Mouse (Mus musculus) megakaryocyte, embryonic 14.5 days (primary cell): ENCODE data around the gene Ace3. TPM values are rescaled to one million over a fixed set of nuclear protein-coding genes. Genes with fewer than 3 reads are reported as not detected.

Source experiments
- H3K27me3 ChIP-seq: replicated peaks from 2 replicates; pipeline ENCODE3; 2012; ENCODE audit warnings: inconsistent platforms
- H3K36me3 ChIP-seq: replicated peaks from 2 replicates; pipeline ENCODE3; 2012; ENCODE audit warnings: low read length, inconsistent platforms, mixed read lengths
- H3K4me1 ChIP-seq: 2 replicates; pipeline ENCODE4 v1.6.1; 2012; ENCODE audit warnings: inconsistent platforms
- H3K4me3 ChIP-seq: replicated peaks from 2 replicates; pipeline ENCODE3; 2012; ENCODE audit warnings: moderate library complexity, mild to moderate bottlenecking, inconsistent platforms
- H3K9me3 ChIP-seq: 2 replicates; pipeline ENCODE4 v1.6.1; 2012; ENCODE audit warnings: inconsistent platforms
- FLI1 ChIP-seq: IDR thresholded peaks from 2 replicates; pipeline ENCODE4 v1.6.1; 2012; ENCODE audit warnings: low read length, inconsistent platforms, mixed read lengths
- GATA1 ChIP-seq: IDR thresholded peaks from 3 replicates; pipeline ENCODE4 v1.6.1; 2012; ENCODE audit warnings: mixed read lengths, low read length, inconsistent platforms, borderline replicate concordance
- polyA plus RNA-seq: library from polyadenylated mRNA; stranded (reverse); fragments of >175 nt; gene quantifications from 2 replicates; pipeline ENCODE4 v1.2.3, GENCODE M21; 2012; ENCODE audit warnings: low replicate concordance; ENCODE audit not compliant: insufficient read depth

Gene Ace3
- polyA plus RNA-seq, 1 experiment = not detected

DNA sequence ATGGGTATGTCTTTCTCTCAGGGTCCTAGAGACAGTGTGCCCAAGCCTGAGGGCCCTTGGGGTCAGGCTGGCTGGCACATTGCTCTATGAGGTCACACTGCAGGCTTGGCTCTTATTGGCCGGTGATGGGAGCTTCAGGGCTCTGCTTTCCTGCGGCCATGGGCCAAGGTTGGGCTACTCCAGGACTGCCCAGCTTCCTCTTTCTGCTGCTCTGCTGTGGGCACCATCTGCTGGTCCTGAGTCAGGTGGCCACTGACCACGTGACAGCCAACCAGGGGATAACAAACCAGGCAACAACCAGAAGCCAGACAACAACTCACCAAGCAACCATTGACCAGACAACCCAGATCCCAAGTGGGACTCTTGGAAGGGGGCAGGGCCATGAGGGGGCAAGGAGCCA, 19.4 kb upstream of the Ace3 start:
- H3K4me1 ChIP-seq = no peaks in the 10 kb centered on the region
- H3K36me3 ChIP-seq = no peaks in the 10 kb centered on the region
- H3K4me3 ChIP-seq = no peak overlapping the region
- H3K27me3 ChIP-seq = peaks cover 96% of the 10 kb centered on the region
- H3K9me3 ChIP-seq = no peaks in the 10 kb centered on the region
- TF ChIP-seq FLI1 = no peak
- TF ChIP-seq GATA1 = no peak

DNA sequence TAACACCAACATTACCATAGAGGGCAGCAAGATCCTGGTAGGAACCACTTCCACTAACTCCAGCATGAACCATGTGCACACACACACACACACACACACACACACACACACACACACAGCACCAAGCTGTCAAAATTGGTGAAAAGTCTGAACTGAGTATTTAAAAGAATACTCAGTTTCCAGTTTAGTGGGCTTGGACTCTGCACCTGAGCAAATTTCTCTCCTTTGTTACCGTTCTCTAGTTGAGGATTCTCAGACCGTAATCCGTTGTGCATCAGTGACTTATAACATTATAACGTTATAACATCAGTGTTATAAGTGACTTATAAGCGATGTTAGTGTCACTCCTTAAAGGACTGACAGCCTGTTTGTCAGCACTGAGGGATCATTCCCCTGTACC, 18.8 kb upstream of the Ace3 start:
- peaks cover 95% of the 10 kb centered on the region for H3K27me3 ChIP-seq

DNA sequence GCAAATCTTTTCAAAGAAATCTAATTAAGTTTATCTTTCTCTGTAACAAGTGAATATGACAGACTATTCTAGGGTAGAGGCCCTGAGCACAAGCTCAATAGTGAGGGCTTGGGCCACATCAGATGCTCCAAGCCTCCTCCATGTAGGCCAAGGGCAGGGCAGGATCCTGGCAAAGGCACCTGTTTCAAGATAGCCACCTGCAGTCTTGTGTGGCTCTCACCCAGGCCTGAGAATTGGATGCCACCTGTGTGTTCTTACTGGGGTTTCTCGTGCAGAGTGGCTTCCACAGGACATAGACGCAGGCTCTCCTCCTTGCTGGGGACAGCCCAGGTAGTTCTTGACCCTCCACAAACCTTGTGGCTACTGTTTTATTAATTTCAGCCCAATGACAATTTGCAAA, 16.2 kb upstream of the Ace3 start:
- no peak overlapping the region for H3K4me3 ChIP-seq
- no peaks in the 10 kb centered on the region for H3K36me3 ChIP-seq
- TF ChIP-seq FLI1 (no peak), GATA1 (no peak)
- no peaks in the 10 kb centered on the region for H3K4me1 ChIP-seq
- peaks cover 91% of the 10 kb centered on the region for H3K27me3 ChIP-seq
- no peaks in the 10 kb centered on the region for H3K9me3 ChIP-seq

More for the DNA sequence above, 18.8 kb upstream of the Ace3 start:
- Histone ChIP-seq H3K4me1 (no peaks in the 10 kb centered on the region), H3K4me3 (no peak overlapping the region), H3K36me3 (no peaks in the 10 kb centered on the region), H3K9me3 (no peaks in the 10 kb centered on the region)
- no peak for TF ChIP-seq FLI1
- no peak for TF ChIP-seq GATA1

DNA sequence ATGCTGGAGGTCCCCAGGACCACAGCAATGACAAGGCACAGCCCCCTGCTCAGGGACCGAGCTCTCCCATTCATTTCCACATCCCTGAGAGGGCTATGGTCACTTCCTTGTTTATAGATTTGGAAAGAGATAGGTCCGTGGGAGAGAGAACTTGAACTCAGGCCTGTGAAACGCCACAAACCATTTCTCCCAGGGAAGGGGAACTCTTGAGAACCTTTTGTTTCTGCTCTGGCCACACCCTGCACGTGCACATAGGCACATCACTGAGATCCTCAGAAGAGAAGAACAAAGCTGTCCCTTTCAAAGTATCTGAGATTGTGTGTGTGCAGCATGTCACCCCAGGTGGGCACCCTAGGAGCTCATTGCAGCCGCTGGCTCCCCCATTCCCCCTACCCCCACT, 15.8 kb upstream of the Ace3 start:
- TF ChIP-seq GATA1 (no peak), FLI1 (no peak)
- peaks cover 89% of the 10 kb centered on the region for H3K27me3 ChIP-seq
- no peaks in the 10 kb centered on the region for H3K36me3 ChIP-seq
- H3K4me3 ChIP-seq = no peak overlapping the region
- H3K9me3 ChIP-seq = no peaks in the 10 kb centered on the region
- no peaks in the 10 kb centered on the region for H3K4me1 ChIP-seq

DNA sequence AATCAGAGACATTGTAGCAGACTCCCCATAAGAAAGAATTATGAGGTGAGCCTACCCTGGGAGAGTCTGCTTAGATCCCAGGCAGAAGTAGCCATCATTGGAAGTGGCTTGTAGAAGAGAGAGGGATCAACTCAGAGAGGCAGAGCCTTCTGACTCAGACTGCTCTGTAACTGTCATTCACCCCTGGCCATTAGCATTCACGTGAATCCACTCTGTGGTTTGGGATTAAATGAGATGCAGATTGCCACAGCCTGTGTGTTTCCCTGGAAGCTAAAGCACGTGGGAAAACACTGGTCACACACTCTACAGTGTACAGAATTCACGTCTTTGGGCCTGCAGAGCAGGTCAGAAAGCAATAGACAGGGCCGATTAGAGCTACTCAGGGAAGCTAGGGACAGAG, 10.0 kb upstream of the Ace3 start:
- H3K27me3 ChIP-seq = peaks cover 84% of the 10 kb centered on the region

DNA sequence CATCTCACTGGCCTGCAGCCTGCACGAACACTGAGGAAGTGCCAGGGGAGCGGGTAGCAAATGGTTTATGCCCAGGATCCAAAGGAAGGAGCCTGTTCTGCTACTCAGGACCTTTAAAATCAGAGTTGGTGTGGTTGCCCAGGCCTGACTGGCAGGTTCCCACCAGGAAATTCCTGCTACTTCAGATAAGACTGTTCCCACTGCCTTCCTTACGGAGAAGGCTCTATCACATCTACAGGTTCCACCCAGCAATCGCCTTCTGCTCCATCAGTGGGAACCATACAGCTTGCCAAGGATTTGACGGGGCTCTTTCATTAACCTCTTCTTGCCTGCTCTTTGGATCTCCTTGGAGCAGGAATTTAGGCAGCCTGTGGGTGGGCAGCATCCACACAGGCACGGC, 7.0 kb upstream of the Ace3 start:
- Histone ChIP-seq H3K9me3 (no peaks in the 10 kb centered on the region), H3K27me3 (peaks cover 79% of the 10 kb centered on the region), H3K36me3 (no peaks in the 10 kb centered on the region), H3K4me3 (no peak overlapping the region), H3K4me1 (peaks cover 19% of the 10 kb centered on the region; the same call in 1 of the 2 replicates)
- TF ChIP-seq GATA1 (no peak), FLI1 (no peak)

More for the DNA sequence above, 10.0 kb upstream of the Ace3 start:
- Histone ChIP-seq H3K36me3 (no peaks in the 10 kb centered on the region), H3K4me1 (peaks cover 18% of the 10 kb centered on the region; the same call in 1 of the 2 replicates), H3K4me3 (no peak overlapping the region), H3K9me3 (no peaks in the 10 kb centered on the region)
- TF ChIP-seq GATA1 (no peak), FLI1 (no peak)

DNA sequence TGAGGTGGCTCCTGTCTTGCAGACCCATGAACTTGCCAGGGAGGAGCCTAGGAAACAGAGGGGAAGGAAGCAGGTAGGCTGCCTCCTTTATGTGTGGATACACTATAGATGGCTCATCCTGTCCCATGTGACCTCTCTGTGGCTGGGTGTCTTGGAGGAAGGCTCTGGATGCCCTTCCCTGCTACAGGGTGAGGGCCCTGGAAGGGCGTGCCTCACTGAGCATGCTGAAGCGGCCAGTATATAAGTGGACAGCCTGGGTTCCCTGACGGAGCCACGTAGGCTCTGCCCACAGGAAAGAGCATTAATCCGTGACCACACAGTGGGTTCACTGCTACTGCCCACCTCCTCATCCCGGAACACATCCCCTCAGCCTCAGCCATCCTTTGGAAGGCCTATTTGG, 5.0 kb upstream of the Ace3 start:
- Histone ChIP-seq H3K27me3 (peaks cover 79% of the 10 kb centered on the region), H3K4me3 (no peak overlapping the region), H3K36me3 (no peaks in the 10 kb centered on the region), H3K4me1 (peaks cover 19% of the 10 kb centered on the region; the same call in 1 of the 2 replicates), H3K9me3 (no peaks in the 10 kb centered on the region)
- TF ChIP-seq GATA1 = no peak
- no peak for TF ChIP-seq FLI1

DNA sequence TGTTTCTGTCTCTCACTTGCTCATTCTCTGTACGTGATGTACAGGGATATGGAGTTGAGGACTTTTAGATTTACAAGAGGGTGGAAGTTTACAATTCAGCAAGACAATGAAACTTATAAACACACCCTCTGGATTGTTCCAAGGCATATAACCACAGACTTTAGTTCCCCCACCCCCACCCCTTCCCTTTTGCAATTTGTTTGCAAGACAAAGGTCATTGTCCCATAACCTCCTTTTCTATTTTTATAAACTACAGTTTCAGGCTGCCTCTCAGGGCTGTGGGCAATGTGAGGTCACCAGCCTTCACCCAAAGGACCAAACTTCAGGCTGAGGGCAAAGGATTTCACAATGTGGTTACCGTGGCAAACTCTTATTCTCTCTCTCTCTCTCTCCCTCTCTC, 4.2 kb upstream of the Ace3 start:
- TF ChIP-seq FLI1 (no peak), GATA1 (no peak)
- Histone ChIP-seq H3K36me3 (no peaks in the 10 kb centered on the region), H3K27me3 (peaks cover 79% of the 10 kb centered on the region), H3K4me3 (no peak overlapping the region), H3K4me1 (peaks cover 19% of the 10 kb centered on the region; the same call in 1 of the 2 replicates), H3K9me3 (no peaks in the 10 kb centered on the region)

DNA sequence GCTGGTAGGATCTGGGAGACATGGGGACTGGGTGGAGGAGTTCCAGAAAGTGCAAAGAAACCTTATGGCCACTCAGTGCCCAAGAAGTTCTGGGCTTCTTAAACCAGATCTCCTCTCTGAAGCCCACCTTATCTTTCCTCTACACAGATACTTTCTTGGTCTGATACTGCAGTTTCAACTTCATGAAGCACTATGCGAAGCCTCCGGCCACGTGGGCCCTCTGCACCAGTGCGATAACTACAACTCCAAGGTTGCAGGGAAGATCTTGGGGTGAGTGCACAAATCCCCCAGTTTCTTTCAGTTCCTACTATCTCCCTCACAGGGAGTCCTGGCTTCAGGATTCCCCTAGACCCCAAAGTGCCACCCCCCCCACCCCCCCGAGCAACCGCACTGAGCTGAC, 5.6 kb downstream of the Ace3 start:
- no peaks in the 10 kb centered on the region for H3K4me1 ChIP-seq
- peaks cover 72% of the 10 kb centered on the region for H3K27me3 ChIP-seq
- H3K36me3 ChIP-seq = no peaks in the 10 kb centered on the region
- TF ChIP-seq FLI1 = no peak
- no peak for TF ChIP-seq GATA1
- no peak overlapping the region for H3K4me3 ChIP-seq
- H3K9me3 ChIP-seq = no peaks in the 10 kb centered on the region

DNA sequence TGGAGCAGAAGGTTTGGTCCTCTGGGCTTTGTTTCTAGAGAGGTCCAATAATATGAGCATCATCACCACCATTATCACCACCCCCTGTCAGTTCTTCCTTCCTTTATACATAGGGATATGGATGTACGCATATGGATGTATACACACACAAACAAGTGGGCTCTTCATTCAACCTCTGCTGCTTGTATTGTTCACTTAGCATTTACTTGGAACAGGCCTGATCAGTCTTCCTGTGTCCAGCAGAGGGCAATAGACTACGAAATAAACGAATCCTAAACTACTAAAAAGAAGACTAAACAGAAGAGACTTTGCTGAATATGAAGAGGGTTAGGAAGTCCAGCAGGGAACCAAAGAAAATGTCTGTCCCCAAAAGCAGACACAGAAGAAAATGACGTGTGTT, 7.2 kb downstream of the Ace3 start:
- Histone ChIP-seq H3K4me3 (no peak overlapping the region), H3K9me3 (no peaks in the 10 kb centered on the region), H3K27me3 (peaks cover 71% of the 10 kb centered on the region), H3K36me3 (no peaks in the 10 kb centered on the region), H3K4me1 (no peaks in the 10 kb centered on the region)
- TF ChIP-seq GATA1 = no peak
- no peak for TF ChIP-seq FLI1

DNA sequence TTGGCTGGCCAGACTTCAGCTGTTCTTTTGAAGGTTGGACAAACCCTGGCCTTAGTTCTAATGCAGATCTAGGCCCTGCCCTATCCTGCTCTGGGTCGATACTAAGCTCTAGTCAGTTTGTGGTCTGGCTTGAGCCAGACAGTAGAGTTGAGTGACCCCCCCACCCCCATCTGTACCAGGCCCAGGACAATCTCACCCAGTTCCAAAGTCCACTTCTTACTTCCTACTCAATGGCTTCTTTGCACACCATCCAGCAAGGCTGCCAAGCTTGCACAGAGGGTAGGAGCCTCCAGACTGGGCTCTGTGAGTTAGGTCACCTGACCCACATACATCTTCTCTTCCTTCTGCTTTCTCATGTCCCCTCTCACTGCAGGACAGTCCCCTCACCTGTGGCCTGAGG, 10.1 kb downstream of the Ace3 start:
- H3K36me3 ChIP-seq = no peaks in the 10 kb centered on the region
- H3K4me3 ChIP-seq = no peak overlapping the region
- H3K27me3 ChIP-seq = peaks cover 66% of the 10 kb centered on the region
- no peak for TF ChIP-seq FLI1
- TF ChIP-seq GATA1 = no peak
- no peaks in the 10 kb centered on the region for H3K9me3 ChIP-seq
- peaks cover 7% of the 10 kb centered on the region for H3K4me1 ChIP-seq
